Mouse (Mus musculus): ENCODE measurements at regions not wholly inside any gene's neighbourhood (a gene's known extent, or its start where the extent isn't known, plus 50 kb on each side); places are given as distances from the start of the nearest gene placed in this dataset.

DNA sequence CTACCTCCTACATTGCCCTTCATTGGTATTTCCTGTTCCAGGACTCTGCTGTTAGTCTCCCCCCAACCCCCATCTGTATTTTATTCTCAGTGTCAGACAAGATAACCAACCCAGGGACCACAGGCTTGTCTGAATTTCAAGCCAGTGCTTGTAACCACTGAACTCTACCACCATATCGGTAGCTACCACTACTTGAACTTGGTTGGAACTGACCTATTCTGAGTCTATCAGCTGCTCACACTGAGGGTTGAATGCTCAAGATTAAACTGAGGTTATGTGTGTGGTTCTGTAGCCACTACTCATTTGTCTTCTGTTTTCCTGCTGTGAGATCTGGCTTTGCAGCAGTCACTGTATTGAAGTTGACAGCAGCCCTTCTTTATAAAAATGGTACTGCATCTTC is 317.0 kb upstream of the Zeb2 start:
- Histone ChIP-seq H3K4me1 (replicated peaks; ENCODE audit: control insufficient read depth, insufficient read depth, low read length) (no peaks in the 10 kb centered on the region), H3K9me3 (ENCODE audit: control insufficient read depth, low read length) (no peaks in the 10 kb centered on the region), H3K4me2 (ENCODE audit: low read length) (no peak overlapping the region), H3K9ac (ENCODE audit: low read length) (no peak overlapping the region), H3K4me3 (ENCODE audit: low read depth, low read length) (no peak overlapping the region), H3K27me3 (replicated peaks; ENCODE audit: control insufficient read depth, insufficient read depth, low read length) (no peaks in the 10 kb centered on the region), H3K36me3 (ENCODE audit: control insufficient read depth, insufficient read depth, low read length) (no peaks in the 10 kb centered on the region), H3K27ac (ENCODE audit: low read depth) (no peak overlapping the region)
- ATAC-seq (replicated peaks; ENCODE audit: low FRiP score, low TSS enrichment, low read depth) (no peak), DNase-seq (ENCODE audit: low spot score) (no peak)
- 88% methylated on average over 1 of the region's 1 CpGs for WGBS

DNA sequence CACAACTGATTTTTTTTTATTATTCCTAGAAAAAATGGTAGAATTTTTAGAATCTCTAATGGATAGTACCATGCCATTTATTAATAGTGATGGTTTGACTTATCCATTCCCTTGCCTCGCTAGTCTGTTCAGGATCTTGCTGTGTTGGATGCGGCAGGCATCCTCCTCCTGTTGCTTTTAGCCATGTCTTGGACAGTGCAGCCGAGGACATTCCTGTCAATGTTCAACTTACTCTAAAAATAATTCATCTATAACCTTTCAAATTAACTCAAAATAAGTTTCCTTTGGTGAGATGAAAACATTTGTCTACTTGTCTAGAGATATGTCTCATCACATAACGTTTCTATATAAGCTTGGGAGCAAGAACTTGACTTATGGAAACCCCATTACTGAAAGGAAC is 314.2 kb upstream of the Zeb2 start:
- no peak overlapping the region for H3K27ac ChIP-seq (ENCODE audit: low read depth)
- no peaks in the 10 kb centered on the region for H3K4me1 ChIP-seq (replicated peaks; ENCODE audit: control insufficient read depth, insufficient read depth, low read length)
- ATAC-seq (replicated peaks; ENCODE audit: low FRiP score, low TSS enrichment, low read depth) (no peak), DNase-seq (ENCODE audit: low spot score) (no peak)
- H3K4me2 ChIP-seq (ENCODE audit: low read length): no peak overlapping the region
- no peaks in the 10 kb centered on the region for H3K27me3 ChIP-seq (replicated peaks; ENCODE audit: control insufficient read depth, insufficient read depth, low read length)
- WGBS: 89% methylated on average over 4 of the region's 4 CpGs
- no peaks in the 10 kb centered on the region for H3K36me3 ChIP-seq (ENCODE audit: control insufficient read depth, insufficient read depth, low read length)
- H3K9me3 ChIP-seq (ENCODE audit: control insufficient read depth, low read length): no peaks in the 10 kb centered on the region
- no peak overlapping the region for H3K9ac ChIP-seq (ENCODE audit: low read length)
- no peak overlapping the region for H3K4me3 ChIP-seq (ENCODE audit: low read depth, low read length)

DNA sequence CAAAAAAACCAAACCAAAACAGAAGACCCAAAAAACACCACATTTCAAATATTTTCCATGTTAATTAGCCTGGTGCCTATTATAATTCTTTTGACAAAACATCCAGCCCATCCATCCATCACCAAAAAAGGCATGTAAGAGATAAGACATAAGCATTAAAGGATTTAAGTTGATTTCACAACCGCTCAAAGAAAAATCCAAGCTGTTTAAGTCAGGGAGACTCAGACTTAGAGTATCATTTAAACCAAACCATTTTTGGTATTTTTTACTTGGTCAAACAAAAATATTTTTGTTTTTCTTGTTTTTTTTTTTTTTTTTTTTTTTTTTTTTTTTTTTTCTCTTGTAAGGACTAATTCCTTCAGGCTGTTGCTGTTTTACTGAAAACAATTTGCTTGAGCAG is 304.6 kb upstream of the Zeb2 start:
- H3K4me2 ChIP-seq (ENCODE audit: low read length): no peak overlapping the region
- no peak overlapping the region for H3K4me3 ChIP-seq (ENCODE audit: low read depth, low read length)
- no peaks in the 10 kb centered on the region for H3K27me3 ChIP-seq (replicated peaks; ENCODE audit: control insufficient read depth, insufficient read depth, low read length)
- H3K27ac ChIP-seq (ENCODE audit: low read depth): no peak overlapping the region
- ATAC-seq (replicated peaks; ENCODE audit: low FRiP score, low TSS enrichment, low read depth) (no peak), DNase-seq (ENCODE audit: low spot score) (no peak)
- no peak overlapping the region for H3K9ac ChIP-seq (ENCODE audit: low read length)
- no peaks in the 10 kb centered on the region for H3K36me3 ChIP-seq (ENCODE audit: control insufficient read depth, insufficient read depth, low read length)
- no peaks in the 10 kb centered on the region for H3K9me3 ChIP-seq (ENCODE audit: control insufficient read depth, low read length)
- H3K4me1 ChIP-seq (replicated peaks; ENCODE audit: control insufficient read depth, insufficient read depth, low read length): no peaks in the 10 kb centered on the region
- 77% methylated on average over 1 of the region's 1 CpGs for WGBS

DNA sequence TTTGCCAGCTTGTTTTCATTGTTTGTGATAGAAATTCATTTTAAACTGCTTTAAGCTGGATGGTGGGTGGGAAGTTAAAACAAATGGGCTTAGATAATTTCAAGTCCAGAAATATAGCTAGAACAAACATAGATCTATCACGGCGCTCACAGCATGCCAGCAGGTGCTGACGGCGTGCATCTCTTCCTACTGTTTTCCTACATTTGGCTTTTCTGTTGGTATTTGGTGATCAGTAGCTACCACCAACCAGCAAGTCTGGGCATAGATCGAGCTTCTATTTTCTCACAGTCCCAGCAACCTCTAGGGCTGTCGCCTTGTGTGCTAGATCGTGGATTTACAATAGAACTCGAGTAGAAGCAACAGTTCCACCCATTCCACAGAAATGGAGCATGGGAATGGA is 290.9 kb upstream of the Zeb2 start:
- no peak for ATAC-seq (replicated peaks; ENCODE audit: low FRiP score, low TSS enrichment, low read depth)
- no peak overlapping the region for H3K9ac ChIP-seq (ENCODE audit: low read length)
- 88% methylated on average over 8 of the region's 8 CpGs for WGBS

DNA sequence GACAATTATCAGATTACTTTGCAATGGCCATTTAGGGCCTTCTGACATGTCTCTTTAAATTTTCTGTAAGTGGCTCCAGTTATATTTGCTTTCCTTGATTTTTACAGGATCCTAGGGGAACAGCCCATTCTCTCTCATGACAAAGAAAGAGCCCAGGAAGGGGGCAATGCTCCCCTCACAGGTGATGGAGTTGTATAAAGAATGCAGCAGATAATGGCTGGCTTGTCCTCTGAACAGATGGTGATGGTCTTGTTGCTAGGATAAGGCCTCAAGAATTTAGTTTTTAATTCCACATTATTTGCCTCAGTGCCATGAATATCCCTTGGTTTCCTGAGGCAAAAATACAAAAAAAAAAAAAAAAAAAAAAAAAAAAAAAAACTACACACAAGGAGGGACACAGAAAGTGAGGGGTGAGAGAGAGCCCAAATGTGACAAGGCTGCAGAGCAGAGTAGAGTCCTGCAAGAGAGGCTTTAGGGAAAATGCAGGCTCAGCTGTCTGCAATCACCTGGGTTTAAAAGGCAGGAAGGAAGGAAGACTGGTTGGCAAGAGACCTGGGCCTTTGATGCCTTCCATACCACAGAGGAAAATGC is 272.8 kb upstream of the Zeb2 start:
- no peaks in the 10 kb centered on the region for H3K9me3 ChIP-seq (ENCODE audit: control insufficient read depth, low read length)
- H3K4me2 ChIP-seq (ENCODE audit: low read length): no peak overlapping the region
- H3K4me1 ChIP-seq (replicated peaks; ENCODE audit: control insufficient read depth, insufficient read depth, low read length): no peaks in the 10 kb centered on the region
- H3K9ac ChIP-seq (ENCODE audit: low read length): no peak overlapping the region
- ATAC-seq (replicated peaks; ENCODE audit: low FRiP score, low TSS enrichment, low read depth) (no peak), DNase-seq (ENCODE audit: low spot score) (no peak)
- no peak overlapping the region for H3K4me3 ChIP-seq (ENCODE audit: low read depth, low read length)
- no peaks in the 10 kb centered on the region for H3K36me3 ChIP-seq (ENCODE audit: control insufficient read depth, insufficient read depth, low read length)
- H3K27ac ChIP-seq (ENCODE audit: low read depth): no peak overlapping the region
- H3K27me3 ChIP-seq (replicated peaks; ENCODE audit: control insufficient read depth, insufficient read depth, low read length): no peaks in the 10 kb centered on the region

More for the DNA sequence above, 290.9 kb upstream of the Zeb2 start:
- DNase-seq (ENCODE audit: low spot score): no peak
- Histone ChIP-seq H3K4me3 (ENCODE audit: low read depth, low read length) (no peak overlapping the region), H3K9me3 (ENCODE audit: control insufficient read depth, low read length) (no peaks in the 10 kb centered on the region), H3K27ac (ENCODE audit: low read depth) (no peak overlapping the region), H3K36me3 (ENCODE audit: control insufficient read depth, insufficient read depth, low read length) (no peaks in the 10 kb centered on the region), H3K27me3 (replicated peaks; ENCODE audit: control insufficient read depth, insufficient read depth, low read length) (no peaks in the 10 kb centered on the region), H3K4me1 (replicated peaks; ENCODE audit: control insufficient read depth, insufficient read depth, low read length) (peaks cover 14% of the 10 kb centered on the region), H3K4me2 (ENCODE audit: low read length) (no peak overlapping the region)

DNA sequence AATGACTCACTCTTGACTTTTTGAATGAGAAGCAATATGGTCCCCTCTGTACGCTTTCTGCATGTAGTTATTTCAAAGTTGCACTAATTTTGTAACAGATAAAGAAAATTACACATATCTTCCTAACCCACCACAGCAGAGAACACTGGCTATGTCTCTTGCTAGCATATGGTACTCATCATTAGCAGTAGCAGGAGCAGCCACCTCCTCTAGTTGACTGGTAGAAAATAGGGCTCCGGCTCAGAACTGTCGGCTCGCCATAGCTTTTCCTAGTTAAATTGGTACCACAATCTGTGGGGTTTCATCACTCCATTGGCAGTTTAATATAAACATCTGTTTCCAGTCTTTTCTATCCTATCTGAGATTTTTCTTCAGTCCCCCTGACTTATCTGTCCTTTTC is 254.1 kb upstream of the Zeb2 start:
- Histone ChIP-seq H3K9me3 (ENCODE audit: control insufficient read depth, low read length) (no peaks in the 10 kb centered on the region), H3K27me3 (replicated peaks; ENCODE audit: control insufficient read depth, insufficient read depth, low read length) (no peaks in the 10 kb centered on the region), H3K4me2 (ENCODE audit: low read length) (no peak overlapping the region), H3K36me3 (ENCODE audit: control insufficient read depth, insufficient read depth, low read length) (no peaks in the 10 kb centered on the region), H3K4me3 (ENCODE audit: low read depth, low read length) (no peak overlapping the region), H3K4me1 (replicated peaks; ENCODE audit: control insufficient read depth, insufficient read depth, low read length) (no peaks in the 10 kb centered on the region), H3K9ac (ENCODE audit: low read length) (no peak overlapping the region), H3K27ac (ENCODE audit: low read depth) (no peak overlapping the region)
- DNase-seq (ENCODE audit: low spot score) (no peak), ATAC-seq (replicated peaks; ENCODE audit: low FRiP score, low TSS enrichment, low read depth) (no peak)
- 77% methylated on average over 4 of the region's 4 CpGs for WGBS

DNA sequence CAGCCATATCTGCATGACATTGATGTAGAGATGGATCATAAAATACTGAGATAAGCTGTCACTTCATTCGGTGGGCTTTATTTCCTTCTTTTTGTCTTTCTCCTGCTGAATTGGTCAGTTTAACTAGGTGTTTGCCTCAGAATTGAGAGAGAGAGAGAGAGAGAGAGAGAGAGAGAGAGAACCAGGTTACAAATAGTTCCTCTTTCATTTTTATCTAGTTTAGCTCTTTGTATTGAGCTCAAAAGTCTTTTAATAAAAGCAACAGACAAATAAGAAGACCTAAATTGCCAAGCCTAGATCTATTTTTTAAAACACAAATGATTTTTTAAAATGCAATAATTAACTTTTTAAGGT is 253.4 kb upstream of the Zeb2 start:
- H3K27ac ChIP-seq (ENCODE audit: low read depth): no peak overlapping the region
- ATAC-seq (replicated peaks; ENCODE audit: low FRiP score, low TSS enrichment, low read depth): no peak
- DNase-seq (ENCODE audit: low spot score): no peak
- 39% methylated on average over 1 of the region's 1 CpGs for WGBS
- no peaks in the 10 kb centered on the region for H3K36me3 ChIP-seq (ENCODE audit: control insufficient read depth, insufficient read depth, low read length)
- no peak overlapping the region for H3K4me3 ChIP-seq (ENCODE audit: low read depth, low read length)
- H3K9ac ChIP-seq (ENCODE audit: low read length): no peak overlapping the region
- H3K9me3 ChIP-seq (ENCODE audit: control insufficient read depth, low read length): no peaks in the 10 kb centered on the region
- H3K4me2 ChIP-seq (ENCODE audit: low read length): no peak overlapping the region
- H3K4me1 ChIP-seq (replicated peaks; ENCODE audit: control insufficient read depth, insufficient read depth, low read length): no peaks in the 10 kb centered on the region
- no peaks in the 10 kb centered on the region for H3K27me3 ChIP-seq (replicated peaks; ENCODE audit: control insufficient read depth, insufficient read depth, low read length)

DNA sequence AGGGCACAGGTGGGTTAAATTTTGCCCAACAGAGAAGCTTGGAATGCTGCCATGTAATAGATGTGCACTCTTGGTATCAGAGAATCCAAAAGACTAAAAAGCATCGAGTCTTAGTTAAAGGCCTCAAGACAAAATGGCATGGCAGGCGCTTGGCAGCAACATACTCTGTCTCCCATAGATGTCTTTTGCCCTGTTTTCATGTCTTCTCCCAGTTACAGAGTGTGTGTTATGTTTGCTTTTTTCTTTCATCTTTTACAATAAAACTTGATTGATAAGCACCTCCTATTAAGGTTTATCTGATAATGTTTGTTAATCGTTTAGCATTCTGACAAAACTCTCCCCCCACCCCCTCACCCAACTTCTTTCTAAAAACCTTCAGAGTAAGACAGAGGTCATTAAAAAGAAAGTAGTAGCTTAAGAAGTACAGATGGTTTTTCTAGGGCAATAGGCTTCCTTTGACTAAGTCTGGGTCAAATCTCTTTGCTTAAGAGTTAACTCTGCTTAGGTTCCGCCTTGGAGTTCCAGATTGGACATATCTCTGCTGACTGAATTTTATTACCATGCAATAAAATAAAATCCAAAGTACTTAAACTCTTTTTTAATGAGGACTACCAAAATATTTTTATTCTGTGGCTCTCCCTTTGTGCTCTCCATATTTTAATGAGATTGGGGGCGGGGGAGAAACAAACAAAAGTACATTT is 252.9 kb upstream of the Zeb2 start:
- H3K9me3 ChIP-seq (ENCODE audit: control insufficient read depth, low read length): no peaks in the 10 kb centered on the region
- no peak overlapping the region for H3K4me3 ChIP-seq (ENCODE audit: low read depth, low read length)
- no peak overlapping the region for H3K9ac ChIP-seq (ENCODE audit: low read length)
- no peaks in the 10 kb centered on the region for H3K27me3 ChIP-seq (replicated peaks; ENCODE audit: control insufficient read depth, insufficient read depth, low read length)
- ATAC-seq (replicated peaks; ENCODE audit: low FRiP score, low TSS enrichment, low read depth) (no peak), DNase-seq (ENCODE audit: low spot score) (no peak)
- H3K36me3 ChIP-seq (ENCODE audit: control insufficient read depth, insufficient read depth, low read length): no peaks in the 10 kb centered on the region
- whole genome bisulfite sequencing: 68% methylated on average over 5 of the region's 5 CpGs
- H3K4me2 ChIP-seq (ENCODE audit: low read length): no peak overlapping the region
- H3K4me1 ChIP-seq (replicated peaks; ENCODE audit: control insufficient read depth, insufficient read depth, low read length): no peaks in the 10 kb centered on the region
- H3K27ac ChIP-seq (ENCODE audit: low read depth): no peak overlapping the region

DNA sequence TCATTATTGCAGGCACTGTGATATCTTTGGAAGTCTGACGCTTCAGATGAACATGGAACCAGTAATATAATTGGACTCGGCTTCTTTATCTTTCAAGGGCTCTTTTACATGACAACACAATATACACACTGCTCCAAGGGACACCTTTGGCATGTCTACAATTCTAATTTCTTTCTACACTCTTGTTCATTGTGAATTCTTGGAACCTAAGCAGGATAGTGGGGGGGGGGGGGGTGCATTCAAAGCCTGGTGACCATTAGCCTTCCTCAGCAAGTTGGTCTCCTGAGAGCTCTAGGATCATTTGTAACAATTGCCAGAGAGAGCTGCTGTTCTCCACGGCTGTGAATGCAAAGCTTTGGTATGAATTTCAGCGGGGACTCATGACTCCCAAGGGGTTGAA is 252.2 kb upstream of the Zeb2 start:
- no peaks in the 10 kb centered on the region for H3K4me1 ChIP-seq (replicated peaks; ENCODE audit: control insufficient read depth, insufficient read depth, low read length)
- no peak overlapping the region for H3K9ac ChIP-seq (ENCODE audit: low read length)
- no peak overlapping the region for H3K27ac ChIP-seq (ENCODE audit: low read depth)
- H3K27me3 ChIP-seq (replicated peaks; ENCODE audit: control insufficient read depth, insufficient read depth, low read length): no peaks in the 10 kb centered on the region
- no peak for DNase-seq (ENCODE audit: low spot score)
- no peak overlapping the region for H3K4me2 ChIP-seq (ENCODE audit: low read length)
- H3K4me3 ChIP-seq (ENCODE audit: low read depth, low read length): no peak overlapping the region
- H3K9me3 ChIP-seq (ENCODE audit: control insufficient read depth, low read length): no peaks in the 10 kb centered on the region
- ATAC-seq (replicated peaks; ENCODE audit: low FRiP score, low TSS enrichment, low read depth): no peak
- WGBS: 78% methylated on average over 4 of the region's 4 CpGs
- H3K36me3 ChIP-seq (ENCODE audit: control insufficient read depth, insufficient read depth, low read length): no peaks in the 10 kb centered on the region

All from intestine, embryonic 14.5 days (tissue).